Mouse (Mus musculus) thymus, adult 2 months (tissue): ENCODE data around the gene Car10.

Experiments used
- CTCF ChIP-seq: fragments of 200-500 bp; IDR thresholded peaks from 2 replicates; pipeline ENCODE4 v1.5.1; 2012; ENCODE audit warnings: mild to moderate bottlenecking, control low read depth, low read length, moderate library complexity, borderline replicate concordance; ENCODE audit not compliant: control insufficient read depth, poor library complexity, insufficient read depth; ENCODE audit errors: extremely low read depth
- POLR2A ChIP-seq: fragments of 200-500 bp; IDR thresholded peaks from 2 replicates; pipeline ENCODE4 v1.6.1; 2012; ENCODE audit warnings: mild to moderate bottlenecking, low read length, control low read depth, moderate library complexity; ENCODE audit not compliant: control insufficient read depth, poor library complexity, insufficient read depth; ENCODE audit errors: extremely low read depth

DNA sequence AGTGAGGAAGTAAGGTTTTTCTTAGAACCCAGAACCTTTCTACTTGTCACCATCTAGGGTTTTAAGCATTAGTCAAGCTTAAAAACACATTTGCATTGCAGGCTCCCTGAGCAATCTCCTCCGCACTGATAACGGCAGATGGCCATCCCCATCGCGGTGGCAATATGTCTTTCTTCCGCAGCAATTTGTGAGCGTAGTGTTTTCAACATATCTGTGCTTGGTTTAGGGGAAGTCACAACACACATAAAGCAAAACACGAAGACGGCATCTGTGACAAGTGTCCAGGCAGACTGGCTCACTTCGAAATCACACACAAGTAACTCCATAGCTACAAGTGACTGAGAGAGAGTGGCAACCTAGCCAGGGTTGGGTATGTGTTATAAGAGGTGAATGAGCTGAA is 545.6 kb downstream of the Car10 start:
- no peak for TF ChIP-seq POLR2A
- TF ChIP-seq CTCF, result no peak
